Mouse (Mus musculus) central nervous system, embryonic 14 days (tissue): ENCODE data around the gene Yae1d1. TPM values are rescaled to one million over a fixed set of nuclear protein-coding genes. Genes with fewer than 3 reads are reported as not detected.

Experiments
- polyA plus RNA-seq: library from polyadenylated mRNA; depleted of rRNA; stranded (reverse); fragments of >200 nt; gene quantifications from 2 replicates; pipeline ENCODE4 v1.2.3, GENCODE M21; 2012; rRNA removed

Yae1d1 gene
- polyA plus RNA-seq, result 45.4 and 55.8 TPM in 2 replicates

DNA sequence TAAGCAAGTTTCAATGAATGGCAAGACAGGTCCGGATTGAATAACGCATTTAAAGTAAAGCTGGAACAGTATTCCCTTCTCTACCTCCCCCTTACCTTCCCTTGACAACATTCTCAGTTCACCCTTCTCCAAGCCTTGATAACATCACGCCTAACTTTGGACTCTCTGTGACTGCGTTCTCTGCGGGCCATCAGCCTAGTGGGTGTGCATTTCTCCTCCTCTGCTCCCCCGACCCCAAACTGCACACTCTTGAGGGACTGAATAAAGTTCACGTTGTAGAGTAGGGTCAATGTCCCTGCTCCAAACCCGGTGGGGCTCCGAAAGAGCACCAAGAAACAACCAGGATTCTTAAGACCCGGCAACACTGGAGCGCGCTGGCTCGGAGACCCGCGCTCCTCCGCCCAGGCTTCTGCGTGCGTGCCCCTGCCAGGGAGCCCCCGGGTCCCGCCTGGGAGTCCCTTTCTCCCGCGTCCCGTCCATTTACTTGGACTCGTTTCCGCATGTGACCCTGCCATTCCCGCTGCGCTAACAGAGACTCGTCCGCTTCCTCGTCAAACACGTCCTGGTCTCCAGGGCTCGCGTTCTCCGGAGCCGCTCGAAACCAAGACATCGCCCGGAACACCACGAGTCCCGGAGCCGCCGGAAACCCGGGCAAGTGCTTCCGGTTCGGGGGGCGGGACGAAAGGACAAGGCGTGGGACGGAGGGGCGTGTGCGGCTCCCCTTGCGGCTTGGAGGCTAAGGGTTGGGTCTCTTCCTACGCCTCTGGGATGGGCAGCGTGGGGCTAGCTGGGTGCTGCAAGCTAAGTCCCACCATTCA, at the start of gene Yae1d1:
Gene Yae1d1 (minus strand): TSS at position 653 of the 818 bp plus-strand sequence.

DNA sequence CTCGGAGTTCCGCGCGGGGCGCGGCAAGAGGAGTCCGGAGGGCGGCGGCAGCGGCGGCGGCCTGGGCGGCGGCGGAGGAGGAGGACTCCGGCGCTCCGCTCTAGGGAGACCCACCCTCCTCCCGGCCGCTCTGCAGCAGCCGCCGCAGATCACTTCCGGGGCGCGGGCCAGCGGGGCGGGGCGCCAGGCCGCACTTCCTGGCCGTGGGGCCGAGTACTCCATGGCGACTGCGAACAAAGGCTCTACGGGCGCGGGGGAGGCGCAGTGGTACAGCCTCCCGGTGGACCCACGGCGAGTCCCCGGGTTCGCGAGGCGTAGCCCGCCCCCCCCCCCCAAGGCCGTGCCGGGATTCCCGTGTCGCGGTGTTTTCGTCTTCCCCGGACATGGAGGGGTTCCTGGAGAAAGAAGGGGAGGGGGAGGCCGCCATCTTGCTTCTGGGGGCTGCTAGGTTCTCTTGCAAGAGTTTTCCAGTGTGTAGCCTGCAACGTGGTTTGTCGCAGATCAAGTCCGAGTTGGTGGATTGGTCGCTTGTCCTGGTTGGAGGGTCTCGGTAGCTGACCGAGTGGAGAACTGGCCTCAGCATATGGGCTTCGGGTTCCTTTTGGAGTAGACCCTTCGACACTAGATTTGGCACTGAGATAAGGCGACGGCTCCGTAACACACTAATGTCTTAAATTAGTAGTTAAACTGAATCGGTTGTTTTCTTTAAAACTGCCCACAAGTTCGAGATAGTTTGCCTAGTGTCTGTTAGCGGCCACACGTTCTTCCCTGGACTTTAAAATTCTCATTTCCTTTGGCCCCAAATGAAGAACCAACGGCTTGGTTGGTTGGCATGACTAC, 48.9 kb downstream of the Yae1d1 start, which contains the start of gene Rala:
Gene Rala (minus strand): TSS at position 162 of the 840 bp plus-strand sequence.

Other genes with a start within 250 kb of the Yae1d1 start
- gene Cdk13, start 188.3 kb downstream of the Yae1d1 start, polyA plus RNA-seq, result 37.4 and 40.3 TPM in 2 replicates
- 87.1 and 97.5 TPM in 2 replicates for gene Rala, start 49.1 kb downstream of the Yae1d1 start, polyA plus RNA-seq